Mouse (Mus musculus) neutrophil, adult 5-6 weeks (primary cell): ENCODE measurements around the gene Tmem170b. TPM values are rescaled to one million over a fixed set of nuclear protein-coding genes. Genes with fewer than 3 reads are reported as not detected.

Experiments
- ATAC-seq: fragments of 151-379, 151-347 bp; 2 replicates; pipeline ENCODE4 v1.8.0; 2017; ENCODE audit warnings: mild to moderate bottlenecking, moderate TSS enrichment; ENCODE audit not compliant: insufficient number of reproducible peaks, poor library complexity, low FRiP score, severe bottlenecking; ENCODE audit errors: extremely low read depth
- total RNA-seq: library from RNA; stranded (forward); fragments of 200-1000 nt; gene quantifications from 2 replicates; pipeline ENCODE4 v1.2.3, GENCODE M21; 2017

The Tmem170b gene
- total RNA-seq, 1 experiment from 2014 or later, result 22.5 TPM

- ATAC-seq, result no peak
These were observed 79.8 kb downstream of the Tmem170b start for GRCm38 (mm10) chr13:41685499-41685898.

GRCm38 (mm10) chr13:41689055-41689454 lies 83.3 kb downstream of the Tmem170b start:
- no peak for ATAC-seq

DNA sequence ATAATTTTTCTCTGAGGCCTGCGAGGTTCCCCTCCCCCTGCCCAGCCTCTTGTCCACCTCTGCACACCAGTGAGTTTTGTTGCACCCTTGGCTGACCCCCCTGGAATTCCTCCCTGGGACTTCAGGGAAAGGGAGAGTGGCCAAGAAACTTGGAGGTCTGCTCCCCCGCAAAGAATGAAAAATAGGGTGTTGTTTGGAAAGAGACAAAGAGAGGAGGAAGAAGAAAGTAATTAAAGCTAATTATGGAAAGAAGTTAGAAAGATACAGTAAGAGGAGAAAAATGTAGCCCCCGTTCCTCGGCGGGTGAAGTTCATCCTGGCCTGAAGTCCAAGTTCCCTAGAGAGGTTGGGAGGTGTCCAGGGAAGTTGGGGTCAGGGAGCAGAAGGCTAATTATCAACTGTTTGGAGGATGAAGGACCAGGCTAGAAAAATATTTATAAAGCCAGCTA lies 83.9 kb downstream of the Tmem170b start:
- ATAC-seq, result no peak

Other genes starting within 250 kb of the Tmem170b start
- 234 and 288 TPM in 2 replicates for gene Nedd9, start 118.5 kb upstream of the Tmem170b start, total RNA-seq
- gene Adtrp, start 241.8 kb downstream of the Tmem170b start, total RNA-seq, result 1.2 TPM in 1 of 2 replicates, not detected in the other